Mouse (Mus musculus) limb, embryonic 14.5 days (tissue): ENCODE results near the gene Cdadc1. TPM values are rescaled to one million over a fixed set of nuclear protein-coding genes. Genes with fewer than 3 reads are reported as not detected.

Source experiments
- ATAC-seq: fragments of 200-750 bp; cut with Nextera tagmentation; 2 replicates; pipeline ENCODE4 v1.8.0; 2017; ENCODE audit warnings: low read depth, moderate number of reproducible peaks, moderate TSS enrichment; ENCODE audit not compliant: low FRiP score
- DNase-seq: peaks from one replicate; pipeline ENCODE4 v3.0.0-alpha.2; 2015; ENCODE audit warnings: low spot score
- H3K27ac ChIP-seq: fragments of 300-500 bp; sonication (generic); replicated peaks from 2 replicates; pipeline ENCODE4 v1.5.1; 2014; ENCODE audit warnings: low read depth, mild to moderate bottlenecking, low read length, moderate library complexity, mixed read lengths
- H3K27me3 ChIP-seq: fragments of 300-500 bp; sonication (generic); 2 replicates; pipeline ENCODE4 v1.6.1; 2014; ENCODE audit warnings: low read length, mixed read lengths; ENCODE audit not compliant: control insufficient read depth, insufficient read depth
- H3K36me3 ChIP-seq: fragments of 300-500 bp; sonication (generic); 2 replicates; pipeline ENCODE4 v1.6.1; 2014; ENCODE audit warnings: mild to moderate bottlenecking, low read length, moderate library complexity, mixed read lengths; ENCODE audit not compliant: control insufficient read depth, insufficient read depth
- H3K4me1 ChIP-seq: fragments of 300-500 bp; sonication (generic); 2 replicates; pipeline ENCODE4 v1.6.1; 2014; ENCODE audit warnings: antibody characterized with exemption, low read length, mixed read lengths; ENCODE audit not compliant: control insufficient read depth, insufficient read depth
- H3K4me2 ChIP-seq: fragments of 300-500 bp; sonication (generic); replicated peaks from 2 replicates; pipeline ENCODE4 v1.6.1; 2014; ENCODE audit warnings: low read depth, mild to moderate bottlenecking, low read length, moderate library complexity; ENCODE audit not compliant: severe bottlenecking
- H3K4me3 ChIP-seq: fragments of 300-500 bp; sonication (generic); replicated peaks from 2 replicates; pipeline ENCODE4 v1.5.1; 2014; ENCODE audit warnings: low read length
- H3K9ac ChIP-seq: fragments of 300-500 bp; sonication (generic); 2 replicates; pipeline ENCODE4 v1.6.1; 2014; ENCODE audit warnings: mild to moderate bottlenecking, low read depth, low read length, moderate library complexity; ENCODE audit not compliant: severe bottlenecking
- H3K9me3 ChIP-seq: fragments of 300-500 bp; sonication (generic); 2 replicates; pipeline ENCODE4 v1.6.1; 2016; ENCODE audit warnings: low read length; ENCODE audit not compliant: control insufficient read depth
- POLR2A ChIP-seq: fragments of 200-500 bp; IDR thresholded peaks from 2 replicates; pipeline ENCODE4 v1.8.0; 2012; ENCODE audit warnings: inconsistent platforms, mild to moderate bottlenecking, moderate library complexity, borderline replicate concordance; ENCODE audit not compliant: insufficient read depth, insufficient read length; ENCODE audit errors: extremely low read depth
- WGBS: fragments of 180-500 bp; shearing (Covaris S2); extraction: QIAGEN DNeasy Blood & Tissue Kit; methylation state at CpG from one replicate; pipeline ENCODE4 v1.1.7; 2014; 5-methylcytosine and 5-hydroxymethylcytosine counted together
- polyA plus RNA-seq, 2 experiments: library from polyadenylated mRNA; depleted of rRNA in 1 of 2; stranded (reverse) in 1 of 2; unstranded in 1 of 2; fragments of >200 nt; fragmentation: Nextera tagmentation in 1 of 2; extraction: Ambion mirVana in 1 of 2; gene quantifications; 2 replicates each; pipeline versions ENCODE4 v1.2.1 to v1.2.3; 2012 to 2014

The Cdadc1 gene
- polyA plus RNA-seq, 2 experiments, result 16.2 to 31.5 TPM

- no peak for TF ChIP-seq POLR2A
These were observed 15.3 kb upstream of the Cdadc1 start for GRCm38 (mm10) chr14:59612920-59613625.

DNA sequence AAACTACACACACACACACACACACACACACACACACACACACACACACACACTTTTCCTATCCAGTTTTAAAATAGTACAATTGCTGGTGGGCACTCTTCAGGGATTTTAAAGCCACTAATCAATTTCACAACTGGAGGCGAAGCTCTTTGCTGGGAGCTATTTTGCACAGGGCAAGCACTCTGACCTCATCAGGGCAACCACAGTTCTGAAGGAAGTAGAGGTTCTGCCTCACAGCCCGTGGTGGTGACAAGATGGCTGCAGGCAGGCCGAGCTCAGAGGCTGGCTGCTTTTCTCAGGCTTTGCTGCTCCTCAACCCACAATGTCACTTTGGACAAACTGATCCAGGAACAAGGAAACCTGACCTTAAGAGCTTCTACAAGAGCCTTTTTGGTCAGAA, 9.3 kb upstream of the Cdadc1 start:
- ATAC-seq (no peak), DNase-seq (no peak)
- 45% methylated on average over 3 of the region's 3 CpGs for WGBS

More at GRCm38 (mm10) chr14:59612920-59613625, 15.3 kb upstream of the Cdadc1 start:
- Histone ChIP-seq H3K4me3 (no peak overlapping the region), H3K27me3 (no peaks in the 10 kb centered on the region), H3K9ac (no peak overlapping the region), H3K4me1 (peaks cover 6% of the 10 kb centered on the region; the same call in 1 of the 2 replicates), H3K36me3 (no peaks in the 10 kb centered on the region), H3K9me3 (no peaks in the 10 kb centered on the region), H3K27ac (no peak overlapping the region), H3K4me2 (no peak overlapping the region)
- DNase-seq (peak; percentile 72), ATAC-seq (no peak)
- 35% methylated on average over 14 of the region's 14 CpGs for WGBS

GRCm38 (mm10) chr14:59605671-59606353, 8.1 kb upstream of the Cdadc1 start:
- Histone ChIP-seq H3K27me3 (no peaks in the 10 kb centered on the region), H3K4me3 (no peak overlapping the region), H3K27ac (no peak overlapping the region), H3K36me3 (no peaks in the 10 kb centered on the region), H3K9ac (no peak overlapping the region), H3K9me3 (no peaks in the 10 kb centered on the region), H3K4me1 (no peaks in the 10 kb centered on the region), H3K4me2 (no peak overlapping the region)
- DNase-seq, result peak; percentile 83
- WGBS, result 24% methylated on average over 5 of the region's 5 CpGs
- TF ChIP-seq POLR2A, result no peak
- ATAC-seq, result no peak

More for the DNA sequence above, 9.3 kb upstream of the Cdadc1 start:
- no peak overlapping the region for H3K4me2 ChIP-seq
- H3K27me3 ChIP-seq, result no peaks in the 10 kb centered on the region
- H3K4me1 ChIP-seq, result no peaks in the 10 kb centered on the region
- no peaks in the 10 kb centered on the region for H3K36me3 ChIP-seq
- no peak overlapping the region for H3K4me3 ChIP-seq
- H3K27ac ChIP-seq, result no peak overlapping the region
- H3K9me3 ChIP-seq, result no peaks in the 10 kb centered on the region
- no peak overlapping the region for H3K9ac ChIP-seq
- TF ChIP-seq POLR2A, result no peak

DNA sequence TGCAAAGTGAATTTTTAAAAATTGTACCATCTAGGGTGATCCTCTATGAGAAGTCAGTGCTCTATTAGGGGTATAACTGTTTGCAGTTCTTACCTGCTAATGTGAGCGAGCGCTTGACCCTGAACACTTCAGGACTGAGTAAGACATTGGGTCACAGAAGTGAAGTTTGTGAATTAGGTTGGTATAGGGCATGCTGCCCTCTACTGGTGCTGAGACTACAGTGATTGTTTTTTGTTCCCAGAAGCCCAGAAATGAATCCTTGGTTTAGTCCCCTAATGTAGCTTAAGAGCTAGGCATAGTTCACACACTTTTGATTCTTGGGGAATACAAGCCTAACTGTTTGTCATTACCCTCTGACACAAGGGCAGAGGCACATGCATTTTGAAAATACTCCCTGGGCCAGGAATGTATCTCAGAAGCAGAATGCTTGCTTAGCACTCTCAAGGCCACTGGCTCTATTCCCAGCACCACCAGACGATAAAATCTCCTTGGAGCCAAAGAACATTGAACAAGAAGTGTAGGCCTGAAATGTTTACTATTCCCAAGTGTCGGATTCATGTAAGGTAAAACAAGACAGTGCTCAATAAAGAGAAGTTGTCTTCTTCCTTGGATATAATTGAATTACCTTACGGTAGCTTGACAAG, 6.4 kb upstream of the Cdadc1 start:
- H3K4me2 ChIP-seq, result no peak overlapping the region
- DNase-seq, result peak; percentile 51
- no peaks in the 10 kb centered on the region for H3K4me1 ChIP-seq
- no peak overlapping the region for H3K9ac ChIP-seq
- 68% methylated on average over 5 of the region's 5 CpGs for WGBS
- no peak for TF ChIP-seq POLR2A
- H3K27ac ChIP-seq, result no peak overlapping the region
- H3K4me3 ChIP-seq, result no peak overlapping the region
- no peaks in the 10 kb centered on the region for H3K36me3 ChIP-seq
- H3K27me3 ChIP-seq, result no peaks in the 10 kb centered on the region
- no peaks in the 10 kb centered on the region for H3K9me3 ChIP-seq
- no peak for ATAC-seq

GRCm38 (mm10) chr14:59598260-59598627, 485 bp upstream of the Cdadc1 start:
- DNase-seq, result no peak
- no peak for ATAC-seq
- no peak for TF ChIP-seq POLR2A
- peak overlapping the region; percentile 87 for H3K9ac ChIP-seq
- 1% methylated on average over 8 of the region's 8 CpGs for WGBS
- H3K9me3 ChIP-seq, result no peaks in the 10 kb centered on the region
- peaks cover 7% of the 10 kb centered on the region for H3K4me1 ChIP-seq
- H3K4me2 ChIP-seq, result peak overlapping the region; percentile 72
- H3K27ac ChIP-seq, result peak overlapping the region; percentile 45
- no peaks in the 10 kb centered on the region for H3K27me3 ChIP-seq
- H3K4me3 ChIP-seq, result peak overlapping the region; percentile 73
- H3K36me3 ChIP-seq, result peaks cover 8% of the 10 kb centered on the region
